Mouse (Mus musculus): ENCODE measurements around the gene Ppp1r14a.

GRCm38 (mm10) chr7:29291616-29292457, 2.7 kb downstream of the Ppp1r14a start:
- TF ChIP-seq CTCF (IDR thresholded peaks at IDR 0.05; ENCODE audit: low read depth) (no peak), EP300 (IDR thresholded peaks at IDR 0.05; ENCODE audit: low read depth) (no peak)

All from liver, postnatal 0 days (tissue).